Mouse (Mus musculus) spleen, adult 12 weeks (tissue): ENCODE data around the gene Ms4a18.
A peak's percentile ranks its signal among the peaks of the same experiment; 100 is the strongest.
"Not testable (repeated sequence)": the region's sequence is repeated elsewhere in the genome, so short reads cannot be mapped to it uniquely, and the experiment has no call there.

Experiments used
- DNase-seq: peaks from one replicate; pipeline ENCODE4 v3.0.0; 2022; ENCODE audit warnings: low spot score

Gene Ms4a18

GRCm38 (mm10) chr19:11017891-11018290 lies at the start of gene Ms4a18:
TSS of gene Ms4a18 (minus strand) at chr19:11018031.
- DNase-seq = no peak

- no peak for DNase-seq
Observed at GRCm38 (mm10) chr19:11065202-11065875, 47.5 kb upstream of the Ms4a18 start.

GRCm38 (mm10) chr19:11060900-11061299 lies 43.1 kb upstream of the Ms4a18 start:
- DNase-seq = no peak

- no peak for DNase-seq
Observed at GRCm38 (mm10) chr19:11059967-11060366, 42.1 kb upstream of the Ms4a18 start.

- DNase-seq = not testable (repeated sequence)
Observed at GRCm38 (mm10) chr19:11055700-11056099, 37.9 kb upstream of the Ms4a18 start.

- no peak for DNase-seq
Observed at GRCm38 (mm10) chr19:11053277-11053676, 35.4 kb upstream of the Ms4a18 start.

- DNase-seq = no peak
Observed at GRCm38 (mm10) chr19:11052877-11053276, 35.0 kb upstream of the Ms4a18 start.

- no peak for DNase-seq
Observed at GRCm38 (mm10) chr19:11050286-11050685, 32.5 kb upstream of the Ms4a18 start.

- no peak for DNase-seq
Observed at GRCm38 (mm10) chr19:11049426-11049825, 31.6 kb upstream of the Ms4a18 start.

GRCm38 (mm10) chr19:11048503-11048902 lies 30.7 kb upstream of the Ms4a18 start:
- DNase-seq = no peak

- DNase-seq = no peak
Observed at GRCm38 (mm10) chr19:11048009-11048408, 30.2 kb upstream of the Ms4a18 start.

GRCm38 (mm10) chr19:11044996-11045711 lies 27.3 kb upstream of the Ms4a18 start:
- DNase-seq = peak; percentile 40

GRCm38 (mm10) chr19:11044671-11044995 lies 26.8 kb upstream of the Ms4a18 start:
- no peak for DNase-seq

GRCm38 (mm10) chr19:11037570-11037969 lies 19.7 kb upstream of the Ms4a18 start:
- DNase-seq = no peak

- DNase-seq = no peak
Observed at GRCm38 (mm10) chr19:11022382-11022781, 4.6 kb upstream of the Ms4a18 start.

GRCm38 (mm10) chr19:11017251-11017650 lies 580 bp downstream of the Ms4a18 start:
- no peak for DNase-seq

- no peak for DNase-seq
Observed at GRCm38 (mm10) chr19:11015998-11016397, 1.8 kb downstream of the Ms4a18 start.

- DNase-seq = no peak
Observed at GRCm38 (mm10) chr19:11015468-11015867, 2.4 kb downstream of the Ms4a18 start.

GRCm38 (mm10) chr19:10993150-10993549 lies 24.7 kb downstream of the Ms4a18 start, which contains the start of gene Ms4a15:
TSS of gene Ms4a15 (minus strand) at chr19:10993250.
- no peak for DNase-seq

- DNase-seq = no peak
Observed at GRCm38 (mm10) chr19:10991911-10992310, 25.9 kb downstream of the Ms4a18 start.

- DNase-seq = no peak
Observed at GRCm38 (mm10) chr19:10990751-10991150, 27.1 kb downstream of the Ms4a18 start.

- DNase-seq = no peak
Observed at GRCm38 (mm10) chr19:10988563-10988962, 29.3 kb downstream of the Ms4a18 start.

- DNase-seq = no peak
Observed at GRCm38 (mm10) chr19:10985889-10986288, 31.9 kb downstream of the Ms4a18 start.

GRCm38 (mm10) chr19:10984551-10984950 lies 33.3 kb downstream of the Ms4a18 start:
- no peak for DNase-seq
